Mouse (Mus musculus) embryonic fibroblast, embryonic 13.5 days (primary cell): ENCODE data around the gene Smyd3. TPM values are rescaled to one million over a fixed set of nuclear protein-coding genes. Genes with fewer than 3 reads are reported as not detected.
A peak's percentile ranks its signal among the peaks of the same experiment; 100 is the strongest.
"Not testable (repeated sequence)": the region's sequence is repeated elsewhere in the genome, so short reads cannot be mapped to it uniquely, and the experiment has no call there.

Experiments used
- H3K27ac ChIP-seq: 2 replicates; pipeline ENCODE4 v1.5.1; 2012; ENCODE audit warnings: low read length, control low read depth, inconsistent platforms; ENCODE audit not compliant: insufficient read depth
- H3K4me1 ChIP-seq: 2 replicates; pipeline ENCODE4 v1.6.1; 2011; ENCODE audit warnings: low read length; ENCODE audit not compliant: control insufficient read depth, insufficient read depth
- H3K4me3 ChIP-seq: 2 replicates; pipeline ENCODE4 v1.5.1; 2011; ENCODE audit warnings: mild to moderate bottlenecking, control low read depth, low read length; ENCODE audit not compliant: insufficient read depth
- CTCF ChIP-seq: IDR thresholded peaks from 2 replicates; pipeline ENCODE4 v1.5.1; 2011; ENCODE audit warnings: mild to moderate bottlenecking, control low read depth, low read length, moderate library complexity, borderline replicate concordance; ENCODE audit not compliant: insufficient read depth
- POLR2A ChIP-seq: IDR thresholded peaks from 2 replicates; pipeline ENCODE4 v1.6.1; 2011; ENCODE audit warnings: low read depth, mild to moderate bottlenecking, control low read depth, low read length, moderate library complexity
- polyA plus RNA-seq: library from polyadenylated mRNA; stranded (reverse); fragments of >200 nt; gene quantifications from 2 replicates; pipeline ENCODE4 v1.2.4, GENCODE M21; 2011; ENCODE audit warnings: low read depth; ENCODE audit not compliant: missing spikeins, insufficient read length

Gene Smyd3
- polyA plus RNA-seq, 1 experiment = 12.3 TPM

DNA sequence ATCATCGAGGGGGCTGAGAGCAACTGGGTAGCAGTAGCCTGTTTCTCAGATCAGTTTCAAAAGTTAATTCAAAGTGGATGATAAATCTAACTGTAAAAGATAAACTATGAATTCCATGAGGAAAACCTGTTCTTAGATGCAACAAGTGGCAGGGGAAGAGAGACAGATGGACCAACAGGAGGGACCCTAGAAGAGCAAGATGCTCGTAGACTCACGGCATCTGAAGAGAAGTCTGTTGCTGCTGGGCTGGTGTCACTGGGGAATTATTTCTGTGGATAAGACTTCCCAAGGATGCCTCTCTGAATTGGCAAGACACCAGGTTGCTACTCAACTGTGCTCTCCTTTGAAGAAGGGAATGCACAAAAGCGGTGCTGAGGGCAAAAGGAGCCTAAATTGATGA is 333.2 kb downstream of the Smyd3 start:
- TF ChIP-seq CTCF = no peak
- no peak for TF ChIP-seq POLR2A
- H3K27ac ChIP-seq = no peak overlapping the region
- H3K4me1 ChIP-seq = peaks cover 2% of the 10 kb centered on the region; the same call in 1 of the 2 replicates
- H3K4me3 ChIP-seq = no peak overlapping the region

DNA sequence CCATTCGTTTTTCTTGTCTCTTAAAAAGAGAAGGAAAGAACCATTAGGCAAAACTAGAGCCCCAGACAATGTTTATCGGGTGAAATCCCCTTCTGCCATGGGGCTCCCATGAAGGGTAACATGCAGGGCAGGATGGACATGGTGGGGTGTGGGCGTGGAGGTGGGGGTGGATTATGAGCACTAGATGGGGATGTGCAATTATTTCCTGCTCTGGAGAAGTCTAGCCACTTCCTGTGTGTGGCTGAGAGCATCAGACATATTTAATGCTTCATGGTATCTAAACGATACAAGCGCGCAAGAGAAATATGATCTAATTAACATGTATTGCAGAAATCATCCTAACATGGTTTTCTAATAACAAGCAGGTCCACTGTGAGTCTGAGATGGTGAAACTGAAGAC is 334.3 kb downstream of the Smyd3 start:
- no peak overlapping the region for H3K27ac ChIP-seq
- H3K4me3 ChIP-seq = no peak overlapping the region
- peaks cover 2% of the 10 kb centered on the region; the same call in 1 of the 2 replicates for H3K4me1 ChIP-seq
- TF ChIP-seq CTCF (no peak), POLR2A (no peak)

DNA sequence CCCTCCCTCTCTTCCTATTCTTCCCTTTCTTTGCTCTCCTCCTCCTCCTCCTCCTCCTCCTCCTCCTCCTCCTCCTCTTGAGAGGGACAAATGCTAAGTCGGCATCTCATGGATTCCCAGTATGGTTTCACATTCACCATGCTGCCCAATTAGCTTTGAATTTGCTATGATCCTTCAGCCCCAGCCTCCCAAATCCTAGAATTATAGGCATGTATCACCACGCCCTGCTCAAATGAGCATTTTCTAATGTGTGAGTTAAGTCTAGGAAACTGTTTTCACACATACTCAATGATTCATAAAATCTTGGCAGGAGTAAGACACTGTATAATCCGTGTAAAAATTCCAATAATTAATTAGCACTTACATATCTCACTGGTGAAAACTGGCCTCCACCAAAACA is 337.3 kb downstream of the Smyd3 start:
- peaks cover 8% of the 10 kb centered on the region; the same call in 1 of the 2 replicates for H3K4me1 ChIP-seq
- TF ChIP-seq POLR2A = no peak
- H3K4me3 ChIP-seq = no peak overlapping the region
- H3K27ac ChIP-seq = no peak overlapping the region

DNA sequence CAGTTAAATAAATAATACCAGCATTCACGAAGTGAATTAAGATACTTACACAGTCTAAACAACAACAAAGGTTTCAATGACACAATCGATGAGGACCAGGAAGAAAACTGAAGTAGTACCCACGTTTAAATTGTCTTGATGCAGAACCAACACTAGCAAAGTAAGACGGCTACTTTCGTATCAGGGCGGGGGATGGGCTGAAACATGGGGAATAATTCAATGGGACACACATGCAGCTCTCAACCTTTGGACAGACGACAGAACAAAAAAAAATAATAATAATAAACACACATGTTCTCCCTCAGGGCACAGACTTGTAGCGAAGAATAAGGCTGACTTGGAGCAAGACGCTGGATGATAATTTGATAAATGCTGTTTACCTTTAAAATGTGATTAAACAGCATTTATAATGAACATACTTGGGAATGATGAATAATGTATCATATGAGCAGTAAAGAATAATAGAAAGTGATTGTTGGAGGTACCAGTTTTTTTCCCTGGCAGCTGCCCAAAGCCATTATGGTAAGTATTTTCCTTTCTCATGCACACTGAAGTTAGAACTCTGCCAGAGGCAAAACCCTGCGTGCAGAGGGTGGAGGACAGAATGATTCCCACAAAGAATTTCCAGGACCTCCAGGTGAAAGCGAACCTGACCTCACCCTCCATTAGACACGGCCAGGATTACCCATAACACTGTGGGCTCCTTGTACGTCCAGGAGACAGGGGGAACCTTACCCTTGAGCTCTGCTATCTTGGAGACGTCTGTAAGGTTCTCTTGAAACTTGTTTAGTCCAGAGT is 340.8 kb downstream of the Smyd3 start:
- no peak overlapping the region for H3K4me3 ChIP-seq
- no peak for TF ChIP-seq POLR2A
- peak overlapping the region; percentile 39 for H3K27ac ChIP-seq
- peaks cover 5% of the 10 kb centered on the region; the same call in 1 of the 2 replicates for H3K4me1 ChIP-seq

DNA sequence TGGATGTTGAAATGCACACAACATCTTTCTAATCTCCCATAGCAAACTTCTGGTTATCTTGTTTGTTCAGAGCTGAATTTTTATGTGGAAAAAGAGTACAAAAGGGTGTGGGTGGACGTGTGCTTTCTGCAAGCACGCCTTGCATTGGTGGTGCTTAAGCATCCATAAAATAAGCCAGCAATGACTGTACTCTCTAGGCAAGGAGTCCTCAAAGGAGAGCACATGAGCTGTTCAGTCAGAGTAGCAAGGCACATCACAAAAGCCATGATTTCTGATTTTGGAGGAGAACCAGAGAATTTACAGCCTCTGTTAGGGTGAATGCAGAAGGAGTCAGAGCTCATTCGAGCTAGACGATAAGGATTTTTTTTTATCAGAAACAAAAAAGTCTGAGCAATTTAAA is 343.6 kb downstream of the Smyd3 start:
- TF ChIP-seq CTCF (no peak), POLR2A (no peak)
- peaks cover 5% of the 10 kb centered on the region; the same call in 1 of the 2 replicates for H3K4me1 ChIP-seq
- no peak overlapping the region for H3K27ac ChIP-seq
- H3K4me3 ChIP-seq = no peak overlapping the region

DNA sequence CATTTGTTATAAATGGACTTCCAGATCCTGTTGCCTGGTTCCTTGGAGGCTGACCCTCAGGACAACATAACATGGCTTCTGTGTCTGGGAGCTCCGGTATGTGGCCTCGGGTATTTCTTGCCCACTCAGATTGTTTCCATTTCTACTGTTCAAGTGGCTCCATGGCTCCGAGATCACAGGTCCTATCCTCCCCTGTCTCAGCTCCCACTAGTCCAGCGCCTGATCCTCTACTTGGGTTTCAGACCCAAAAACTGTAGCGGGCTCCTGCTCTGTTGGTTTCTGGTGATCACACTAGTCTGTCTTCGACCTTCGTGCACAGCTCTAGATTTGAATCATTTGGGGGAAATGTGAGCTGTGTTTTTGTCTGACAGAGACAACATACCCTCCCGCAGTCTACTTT is 347.3 kb downstream of the Smyd3 start:
- no peak overlapping the region for H3K27ac ChIP-seq

DNA sequence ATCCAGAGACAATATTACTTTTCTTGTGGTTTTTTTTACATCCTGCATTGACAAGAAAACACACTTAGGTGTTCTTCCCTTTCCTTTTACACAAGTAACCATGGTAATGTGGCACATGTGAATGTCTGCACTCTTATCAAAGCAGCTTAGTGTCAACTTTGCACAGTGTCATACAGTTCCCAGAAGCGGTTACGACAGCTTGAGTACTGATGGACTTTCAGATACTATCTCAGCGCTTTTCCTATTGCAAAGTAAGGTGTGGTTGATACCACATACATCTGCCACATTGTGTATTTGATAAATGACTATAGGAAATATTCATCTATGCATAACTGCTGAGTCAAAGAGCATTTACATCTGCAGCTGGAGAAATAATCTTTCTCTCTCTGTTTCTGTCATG is 348.1 kb downstream of the Smyd3 start:
- Histone ChIP-seq H3K27ac (no peak overlapping the region), H3K4me1 (no peaks in the 10 kb centered on the region), H3K4me3 (no peak overlapping the region)
- TF ChIP-seq CTCF (no peak), POLR2A (no peak)

More for the DNA sequence above, 347.3 kb downstream of the Smyd3 start:
- Histone ChIP-seq H3K4me3 (no peak overlapping the region), H3K4me1 (no peaks in the 10 kb centered on the region)
- no peak for TF ChIP-seq CTCF
- no peak for TF ChIP-seq POLR2A

DNA sequence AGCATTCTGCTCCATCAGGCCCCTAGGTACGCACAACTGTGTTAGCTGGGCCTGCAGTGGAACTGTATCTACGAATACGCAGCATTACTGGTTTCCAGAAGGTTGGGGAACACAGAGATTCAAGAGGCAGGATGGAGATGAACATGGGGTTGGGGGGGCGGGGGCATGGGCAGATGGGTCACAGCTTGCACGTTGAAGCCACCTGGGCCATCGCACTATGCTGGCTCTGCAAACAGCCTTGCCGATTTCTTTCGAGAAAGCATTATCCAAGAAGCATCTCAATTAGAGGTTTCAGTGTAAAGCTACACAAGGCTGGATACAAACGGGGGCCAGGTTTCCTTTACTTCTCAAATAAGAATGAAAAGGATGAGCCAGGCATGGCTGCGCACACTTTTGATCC is 348.7 kb downstream of the Smyd3 start:
- Histone ChIP-seq H3K4me3 (no peak overlapping the region), H3K27ac (no peak overlapping the region), H3K4me1 (no peaks in the 10 kb centered on the region)
- no peak for TF ChIP-seq POLR2A
- TF ChIP-seq CTCF = no peak

DNA sequence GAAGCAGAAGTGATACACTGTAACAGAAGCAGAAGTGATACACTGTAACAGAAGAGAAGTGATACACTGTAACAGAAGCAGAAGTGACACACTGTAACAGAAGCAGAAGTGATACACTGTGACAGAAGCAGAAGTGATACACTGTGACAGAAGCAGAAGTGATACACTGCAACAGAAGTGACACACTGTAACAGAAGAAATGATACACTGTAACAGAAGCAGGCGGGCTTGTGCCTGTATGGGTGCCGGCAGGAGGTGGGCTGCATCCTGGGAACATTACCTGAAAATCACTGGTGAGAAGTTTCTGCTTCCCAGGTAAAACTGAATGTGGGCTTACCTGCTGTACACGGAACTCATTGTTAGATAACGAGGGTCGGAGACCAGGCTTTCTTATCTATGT is 353.6 kb downstream of the Smyd3 start:
- H3K27ac ChIP-seq, H3K4me3 ChIP-seq, H3K4me1 ChIP-seq: not testable (repeated sequence)

DNA sequence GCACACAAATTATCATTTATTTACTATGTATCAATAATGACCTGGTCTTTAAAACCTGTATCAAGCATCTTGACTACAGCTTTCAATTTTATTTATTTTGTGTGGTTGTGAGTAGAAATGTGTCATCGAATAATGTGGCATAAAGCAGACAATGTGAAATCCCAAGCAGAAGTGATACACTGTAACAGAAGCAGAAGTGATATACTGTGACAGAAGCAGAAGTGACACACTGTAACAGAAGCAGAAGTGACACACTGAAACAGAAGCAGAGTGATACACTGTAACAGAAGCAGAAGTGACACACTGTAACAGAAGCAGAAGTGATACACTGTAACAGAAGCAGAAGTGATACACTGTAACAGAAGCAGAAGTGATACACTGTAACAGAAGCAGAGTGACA is 355.1 kb downstream of the Smyd3 start:
- not testable (repeated sequence) for H3K4me3 ChIP-seq, H3K27ac ChIP-seq, H3K4me1 ChIP-seq

DNA sequence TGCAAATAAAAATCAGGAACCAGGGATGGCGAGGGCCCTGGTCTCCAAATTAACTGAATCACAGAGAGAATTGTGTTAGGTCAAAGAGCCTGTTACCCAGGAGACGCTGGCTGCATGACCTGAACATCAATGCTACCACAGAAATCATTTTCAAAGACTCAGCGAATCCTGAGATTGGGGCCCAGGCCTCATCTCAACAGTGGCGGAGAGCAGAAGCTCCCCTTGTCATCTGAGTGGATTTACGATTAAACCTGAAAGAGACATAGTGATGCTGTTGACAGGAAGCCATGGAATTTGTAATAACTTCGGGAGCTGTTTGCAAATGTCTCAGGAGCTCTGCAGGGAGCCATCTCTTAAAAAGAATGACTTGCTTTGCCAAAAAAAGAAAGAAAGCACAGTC is 355.9 kb downstream of the Smyd3 start:
- TF ChIP-seq CTCF (no peak), POLR2A (no peak)
- Histone ChIP-seq H3K27ac (no peak overlapping the region), H3K4me1 (no peaks in the 10 kb centered on the region), H3K4me3 (no peak overlapping the region)
